Mouse (Mus musculus) ES-Bruce4 (cell line): ENCODE results near the gene Adgrg1. TPM values are rescaled to one million over a fixed set of nuclear protein-coding genes. Genes with fewer than 3 reads are reported as not detected.

Experiments
- H3K27ac ChIP-seq: 2 replicates; pipeline ENCODE4 v1.5.1; 2012; ENCODE audit warnings: low read length, inconsistent platforms; ENCODE audit not compliant: insufficient read depth
- H3K27me3 ChIP-seq: 2 replicates; pipeline ENCODE4 v1.6.1; 2012; ENCODE audit warnings: mild to moderate bottlenecking, low read length, inconsistent platforms; ENCODE audit not compliant: control insufficient read depth, poor library complexity, insufficient read depth, severe bottlenecking
- H3K36me3 ChIP-seq: 2 replicates; pipeline ENCODE4 v1.6.1; 2012; ENCODE audit warnings: inconsistent platforms, mild to moderate bottlenecking, low read length, moderate library complexity; ENCODE audit not compliant: control insufficient read depth, poor library complexity, insufficient read depth, severe bottlenecking
- H3K4me1 ChIP-seq: one replicate; pipeline ENCODE4 v1.8.1; 2011; ENCODE audit warnings: low read length; ENCODE audit not compliant: control insufficient read depth, insufficient read depth
- H3K4me3 ChIP-seq: 2 replicates; pipeline ENCODE4 v1.5.1; 2011; ENCODE audit warnings: low read depth, mild to moderate bottlenecking, low read length
- H3K9ac ChIP-seq: 2 replicates; pipeline ENCODE4 v1.6.1; 2012; ENCODE audit warnings: low read depth, mild to moderate bottlenecking, inconsistent platforms; ENCODE audit not compliant: poor library complexity, severe bottlenecking
- H3K9me3 ChIP-seq: replicated peaks from 2 replicates; pipeline ENCODE4 v1.6.1; 2012; ENCODE audit warnings: mild to moderate bottlenecking, low read length, inconsistent platforms; ENCODE audit not compliant: control insufficient read depth, poor library complexity, insufficient read depth, severe bottlenecking
- CTCF ChIP-seq: IDR thresholded peaks from one replicate; pipeline ENCODE4 v1.8.1; 2011; ENCODE audit warnings: low read depth, low read length
- EP300 ChIP-seq: IDR thresholded peaks from 2 replicates; pipeline ENCODE4 v1.6.1; 2011; ENCODE audit warnings: low read depth, low read length; ENCODE audit not compliant: insufficient read depth
- POLR2A ChIP-seq: IDR thresholded peaks from one replicate; pipeline ENCODE4 v1.8.1; 2011; ENCODE audit warnings: low read length; ENCODE audit not compliant: insufficient read depth
- polyA plus RNA-seq: library from polyadenylated mRNA; stranded (reverse); fragments of >200 nt; gene quantifications from 2 replicates; pipeline ENCODE4 v1.2.4, GENCODE M21; 2011; ENCODE audit warnings: low read depth; ENCODE audit not compliant: missing spikeins, insufficient read depth, insufficient read length

The Adgrg1 gene
- polyA plus RNA-seq, 1 experiment, result 13.8 TPM

DNA sequence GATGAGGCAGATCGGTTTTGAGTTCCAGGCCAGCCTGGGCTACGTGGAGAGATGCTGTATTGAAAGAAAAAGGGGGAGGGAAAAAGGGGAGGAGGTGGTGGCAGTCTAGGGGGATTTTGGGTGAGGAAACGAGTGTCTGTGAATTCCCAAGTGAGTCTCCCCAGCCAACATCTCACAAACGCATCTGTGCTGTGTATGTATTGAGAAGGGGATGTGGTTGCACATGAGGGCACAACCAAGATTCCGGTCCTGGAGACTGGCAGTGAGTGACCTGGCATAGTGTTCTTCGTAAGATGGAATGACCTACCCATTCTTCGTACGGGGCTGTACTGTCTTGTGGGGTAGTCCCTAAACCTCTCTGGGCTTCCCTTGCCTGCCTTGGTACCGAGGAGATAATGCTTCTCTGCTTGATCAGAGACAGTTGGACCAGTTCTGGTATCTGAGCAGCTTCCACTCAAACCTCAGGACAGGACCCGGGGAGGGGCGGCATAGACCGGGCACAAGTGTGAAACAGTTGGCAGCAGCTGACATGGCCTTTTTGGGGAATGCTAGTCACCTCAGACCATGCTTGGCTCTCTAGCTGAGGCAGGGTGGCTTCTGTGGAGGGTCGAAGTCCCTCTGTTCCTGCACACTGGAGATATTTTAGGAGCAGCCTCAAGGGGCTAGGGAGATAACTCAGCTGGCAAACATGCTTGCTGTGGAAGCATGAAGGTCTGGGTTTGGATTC lies 4.2 kb downstream of the Adgrg1 start:
- no peaks in the 10 kb centered on the region; the same call in 1 of the 2 replicates for H3K9me3 ChIP-seq
- H3K4me3 ChIP-seq, result no peak overlapping the region
- no peaks in the 10 kb centered on the region for H3K36me3 ChIP-seq
- H3K27me3 ChIP-seq, result no peaks in the 10 kb centered on the region
- peaks cover 8% of the 10 kb centered on the region for H3K4me1 ChIP-seq
- H3K27ac ChIP-seq, result no peak overlapping the region
- TF ChIP-seq CTCF (no peak), EP300 (no peak), POLR2A (no peak)
- H3K9ac ChIP-seq, result no peak overlapping the region

- H3K9ac ChIP-seq, result no peak overlapping the region
- H3K4me1 ChIP-seq, result no peaks in the 10 kb centered on the region
- no peak overlapping the region for H3K4me3 ChIP-seq
- no peaks in the 10 kb centered on the region for H3K27me3 ChIP-seq
- H3K9me3 ChIP-seq, result no peaks in the 10 kb centered on the region; the same call in 1 of the 2 replicates
- no peak for TF ChIP-seq EP300
- TF ChIP-seq POLR2A, result no peak
- no peak for TF ChIP-seq CTCF
- no peak overlapping the region for H3K27ac ChIP-seq
- no peaks in the 10 kb centered on the region for H3K36me3 ChIP-seq
These were observed 5.6 kb downstream of the Adgrg1 start for GRCm38 (mm10) chr8:94980176-94980575.

DNA sequence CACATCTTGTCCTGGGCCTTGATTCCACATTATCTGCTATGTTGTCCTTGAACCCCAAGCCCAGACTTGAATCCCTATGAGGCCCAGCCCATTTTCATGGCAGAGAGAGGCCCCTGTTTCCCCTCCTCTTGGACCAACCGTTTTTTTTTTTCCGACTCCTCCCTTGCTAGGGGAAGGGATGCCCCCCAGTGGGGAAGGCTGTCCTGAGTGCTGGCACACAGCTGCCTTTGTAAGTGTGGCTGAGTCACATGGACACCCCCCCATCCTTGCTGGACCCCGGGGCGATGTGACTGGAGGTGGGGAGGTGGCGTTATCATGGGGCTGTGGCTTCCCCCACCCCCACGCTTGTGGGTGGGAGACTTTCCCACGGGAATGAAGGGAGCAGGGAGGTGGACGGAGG lies 6.4 kb downstream of the Adgrg1 start:
- Histone ChIP-seq H3K27ac (no peak overlapping the region), H3K9ac (no peak overlapping the region), H3K4me1 (no peaks in the 10 kb centered on the region), H3K4me3 (no peak overlapping the region), H3K27me3 (no peaks in the 10 kb centered on the region), H3K9me3 (no peaks in the 10 kb centered on the region; the same call in 1 of the 2 replicates), H3K36me3 (no peaks in the 10 kb centered on the region)
- TF ChIP-seq POLR2A, result no peak
- no peak for TF ChIP-seq EP300
- no peak for TF ChIP-seq CTCF

DNA sequence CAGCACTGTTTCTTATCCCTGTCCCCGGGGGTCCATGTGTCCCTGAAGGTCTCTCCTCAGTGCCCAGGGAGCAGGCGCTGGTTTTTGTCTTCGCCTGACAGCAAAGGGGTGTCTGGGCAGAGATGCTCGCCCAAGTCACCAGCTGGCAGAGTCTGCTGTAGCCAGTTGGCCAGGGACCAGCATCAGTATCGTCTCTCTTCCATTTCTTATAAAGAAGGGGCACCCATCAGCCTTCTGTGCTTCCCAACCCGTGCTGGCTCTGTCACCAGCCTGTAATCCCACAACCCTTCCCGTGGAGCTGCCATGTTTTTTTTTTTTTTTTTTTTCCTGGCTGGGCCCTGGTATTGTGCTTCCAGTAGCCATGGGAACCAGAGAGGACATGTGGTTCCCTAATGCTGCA lies 7.3 kb downstream of the Adgrg1 start:
- no peak overlapping the region for H3K27ac ChIP-seq
- H3K9ac ChIP-seq, result no peak overlapping the region
- no peaks in the 10 kb centered on the region for H3K36me3 ChIP-seq
- H3K9me3 ChIP-seq, result no peaks in the 10 kb centered on the region; the same call in 1 of the 2 replicates
- no peak overlapping the region for H3K4me3 ChIP-seq
- no peaks in the 10 kb centered on the region for H3K4me1 ChIP-seq
- no peak for TF ChIP-seq POLR2A
- H3K27me3 ChIP-seq, result no peaks in the 10 kb centered on the region

- Histone ChIP-seq H3K9me3 (no peaks in the 10 kb centered on the region; the same call in 1 of the 2 replicates), H3K4me1 (no peaks in the 10 kb centered on the region)
These were observed 8.6 kb downstream of the Adgrg1 start for GRCm38 (mm10) chr8:94983146-94983545.

DNA sequence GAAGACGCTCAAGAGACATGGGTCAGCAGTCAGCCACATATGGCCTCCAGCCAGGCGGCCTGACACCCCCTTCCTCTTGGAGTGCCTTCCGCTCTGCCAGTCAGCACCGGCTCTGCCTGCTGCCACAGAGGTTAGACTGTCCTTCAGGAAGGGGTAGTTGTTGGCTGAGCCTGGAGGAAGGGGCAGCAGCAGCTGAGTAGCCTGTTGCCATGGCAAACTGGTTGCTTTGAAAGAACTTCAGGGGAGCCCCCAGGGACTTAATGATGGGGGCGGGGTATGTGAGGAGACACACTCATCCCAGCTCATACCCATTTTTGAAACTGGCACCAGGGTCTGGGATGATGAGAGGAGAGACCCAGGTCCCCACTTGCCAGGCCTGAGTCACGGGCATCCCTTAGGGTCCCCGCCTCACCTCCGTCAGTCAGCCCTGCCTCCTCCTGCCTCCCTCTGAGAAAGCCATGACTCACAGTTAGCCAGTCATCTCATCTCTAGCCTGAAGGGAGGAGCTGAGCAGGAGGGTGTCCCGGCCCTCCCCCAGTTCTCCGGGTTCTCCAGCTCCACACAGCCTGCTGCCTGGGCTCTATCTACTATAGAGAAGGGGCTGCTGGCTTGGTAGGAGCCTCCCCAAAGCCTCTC lies 9.4 kb downstream of the Adgrg1 start:
- Histone ChIP-seq H3K27me3 (no peaks in the 10 kb centered on the region), H3K4me1 (no peaks in the 10 kb centered on the region), H3K4me3 (no peak overlapping the region), H3K9me3 (no peaks in the 10 kb centered on the region; the same call in 1 of the 2 replicates), H3K36me3 (no peaks in the 10 kb centered on the region), H3K9ac (no peak overlapping the region), H3K27ac (no peak overlapping the region)
- TF ChIP-seq EP300 (no peak), POLR2A (no peak), CTCF (no peak)

More at GRCm38 (mm10) chr8:94983146-94983545, 8.6 kb downstream of the Adgrg1 start:
- no peak overlapping the region for H3K9ac ChIP-seq
- no peaks in the 10 kb centered on the region for H3K36me3 ChIP-seq
- H3K27me3 ChIP-seq, result no peaks in the 10 kb centered on the region
- H3K27ac ChIP-seq, result no peak overlapping the region
- TF ChIP-seq CTCF, result no peak
- TF ChIP-seq EP300, result no peak
- TF ChIP-seq POLR2A, result no peak
- H3K4me3 ChIP-seq, result no peak overlapping the region
